Mouse (Mus musculus) CH12.LX (cell line): ENCODE data around the gene Hspb7.

Source experiments
- CHD2 ChIP-seq: IDR thresholded peaks from 2 replicates; pipeline ENCODE4 v1.6.1; 2011; ENCODE audit warnings: low read length, improper control_type of control experiment
- EP300 ChIP-seq: IDR thresholded peaks from 2 replicates; pipeline ENCODE4 v1.6.1; 2011; ENCODE audit warnings: low read length, improper control_type of control experiment
- NELFE ChIP-seq: IDR thresholded peaks from 2 replicates; pipeline ENCODE4 v1.6.1; 2011; ENCODE audit warnings: low read depth, low read length, improper control_type of control experiment
- POLR2A ChIP-seq: IDR thresholded peaks from 2 replicates; pipeline ENCODE4 v1.6.1; 2011; ENCODE audit warnings: low read depth, mild to moderate bottlenecking, improper control_type of control experiment, low read length
- ZNF384 ChIP-seq: IDR thresholded peaks from 2 replicates; pipeline ENCODE4 v1.6.1; 2012; ENCODE audit warnings: low read depth, low read length, improper control_type of control experiment, inconsistent platforms

GRCm38 (mm10) chr4:141440877-141441276 lies 20.3 kb downstream of the Hspb7 start:
- TF ChIP-seq POLR2A (no peak), ZNF384 (no peak), CHD2 (no peak), NELFE (no peak), EP300 (no peak)
